Mouse (Mus musculus): ENCODE results near the gene Tll2. TPM values are rescaled to one million over a fixed set of nuclear protein-coding genes. Genes with fewer than 3 reads are reported as not detected.

Tll2 gene
- total RNA-seq, 2 experiments from 2014 or later, result 1.3 to 2.4 TPM

Other genes with a start within 250 kb of the Tll2 start
- under 1 TPM; 0.77 to 0.82 TPM for gene Blnk, start 212.3 kb downstream of the Tll2 start, total RNA-seq (2021)
- gene Dntt, start 177.6 kb downstream of the Tll2 start, total RNA-seq (2021), result under 1 TPM; 0.47 to 0.50 TPM
- gene Opalin, start 129.7 kb downstream of the Tll2 start, total RNA-seq (2021), result not detected
- 100 to 1,000 TPM; 109 to 121 TPM for gene Tm9sf3, start 57.2 kb upstream of the Tll2 start, total RNA-seq (2021)
- 1 to 10 TPM; 1.1 to 1.6 TPM for gene Pik3ap1, start 178.3 kb upstream of the Tll2 start, total RNA-seq (2021)

All from heart, postnatal 10 days (tissue).